Mouse (Mus musculus) erythroblast, adult 5-6 weeks (primary cell): ENCODE measurements around the gene Yaf2. TPM values are rescaled to one million over a fixed set of nuclear protein-coding genes. Genes with fewer than 3 reads are reported as not detected.
"Not testable (repeated sequence)": the region's sequence is repeated elsewhere in the genome, so short reads cannot be mapped to it uniquely, and the experiment has no call there.

Experiments
- ATAC-seq: replicated peaks from 2 replicates; pipeline ENCODE4 v1.8.0; 2016; ENCODE audit warnings: moderate number of reproducible peaks, mild to moderate bottlenecking, moderate TSS enrichment, inconsistent platforms; ENCODE audit not compliant: poor library complexity, low FRiP score, severe bottlenecking
- total RNA-seq, 2 experiments: library from RNA; stranded (forward) in 1 of 2; stranded (reverse) in 1 of 2; fragments of 150-400 nt in 1 of 2; fragments of 200-764, 138-1000 nt in 1 of 2; gene quantifications; 2 replicates each; pipeline versions ENCODE4 v1.2.3 to v1.2.4; 2015 to 2017; ENCODE audit warnings: low replicate concordance in 2 of 2

Gene Yaf2
- total RNA-seq, 2 experiments from 2014 or later, result 7.4 to 27.3 TPM

DNA sequence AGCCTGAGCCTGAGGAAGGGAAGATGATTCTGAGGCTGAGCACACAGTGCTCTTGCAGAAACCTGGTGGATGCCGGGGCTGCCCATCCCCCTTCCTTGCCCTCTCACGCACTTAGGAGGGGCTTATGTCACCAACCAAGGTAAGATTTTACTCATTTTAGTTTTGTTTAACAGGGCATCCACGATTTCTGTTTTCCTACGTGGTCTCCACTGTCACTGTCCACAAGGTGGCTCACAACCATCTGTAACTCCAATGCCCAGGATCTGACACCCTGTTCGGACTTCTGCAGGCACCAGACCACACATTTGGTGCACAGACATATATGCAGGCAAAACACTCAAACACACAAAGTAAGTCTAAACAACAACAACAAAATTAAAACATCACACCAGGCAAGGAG, 73.9 kb downstream of the Yaf2 start:
- no peak for ATAC-seq

- no peak for ATAC-seq
These were observed 74.5 kb downstream of the Yaf2 start for GRCm38 (mm10) chr15:93262274-93262673.

- ATAC-seq, result no peak
These were observed 76.8 kb downstream of the Yaf2 start for GRCm38 (mm10) chr15:93259933-93260332.

DNA sequence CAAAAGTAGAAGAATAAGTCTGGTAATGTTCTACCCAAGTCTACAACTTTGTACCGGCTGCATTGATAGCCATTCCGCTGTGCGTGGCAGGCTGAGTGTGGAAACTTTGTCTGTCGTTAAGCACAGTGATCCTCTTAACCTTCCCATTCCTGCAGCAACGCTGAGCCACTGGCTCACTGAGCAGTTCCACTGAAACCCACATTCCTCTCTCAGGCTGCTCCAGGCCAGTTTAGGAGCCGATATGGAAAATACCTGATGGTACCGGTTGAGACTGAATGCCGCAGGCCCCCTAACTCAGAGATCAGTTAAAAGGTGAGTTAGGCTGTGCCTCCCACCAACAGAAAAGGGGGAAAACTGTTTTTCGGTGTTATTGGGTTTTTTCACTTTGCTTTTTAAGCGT, 81.4 kb downstream of the Yaf2 start:
- no peak for ATAC-seq

GRCm38 (mm10) chr15:93253172-93253571, 83.6 kb downstream of the Yaf2 start:
- ATAC-seq, result no peak

DNA sequence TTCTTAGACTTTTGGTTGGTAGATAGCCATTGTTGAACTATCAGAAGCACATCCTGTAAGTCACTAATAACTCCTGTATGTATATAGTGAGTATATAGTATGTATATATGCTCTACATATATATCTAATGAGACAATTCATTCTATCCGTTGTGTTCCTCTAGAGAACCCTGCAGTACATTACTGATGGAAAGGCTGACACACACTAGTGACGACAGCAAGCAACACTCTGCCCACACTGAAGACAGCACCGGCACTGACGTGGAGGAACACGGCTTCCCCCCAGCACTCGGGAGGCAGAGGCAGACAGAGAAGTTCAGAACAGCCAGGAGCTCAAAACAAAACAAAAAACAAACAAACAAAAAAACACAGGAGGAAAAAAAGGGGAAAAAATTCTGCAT, 84.3 kb downstream of the Yaf2 start:
- ATAC-seq, result no peak

DNA sequence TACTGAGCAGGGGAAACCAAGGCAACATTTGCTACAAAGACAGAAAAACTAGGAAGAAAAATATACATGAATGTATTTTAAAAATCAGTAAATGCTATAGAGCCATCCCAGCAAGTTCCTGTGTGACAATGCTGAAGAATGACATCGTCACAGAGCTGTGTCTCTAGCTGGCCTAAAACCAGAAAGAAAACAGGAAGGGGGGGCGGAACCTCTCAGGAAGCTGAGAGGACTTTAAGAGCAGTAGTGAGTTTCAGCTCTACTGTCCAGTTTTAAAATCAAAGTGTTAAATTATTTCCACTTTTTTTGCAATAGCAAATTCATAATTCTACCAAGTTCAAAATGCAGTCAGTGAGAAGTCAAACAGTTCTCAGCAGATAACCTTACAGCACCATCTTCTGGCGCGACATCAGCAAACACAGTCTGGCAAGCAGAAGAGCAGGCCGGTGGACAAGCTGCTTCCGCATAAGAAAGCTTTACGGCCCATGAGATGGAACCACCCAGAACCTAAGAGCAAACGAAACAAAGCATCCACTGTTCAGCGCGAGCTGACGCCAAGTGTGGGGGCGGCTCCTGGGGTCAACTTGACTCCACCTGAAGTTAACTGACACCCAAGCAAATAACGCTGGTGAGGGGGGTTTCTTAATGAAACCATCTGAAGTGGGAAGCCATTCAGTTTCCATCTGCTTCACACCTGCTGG, 85.0 kb downstream of the Yaf2 start:
- no peak for ATAC-seq

- no peak for ATAC-seq
These were observed 93.5 kb downstream of the Yaf2 start for GRCm38 (mm10) chr15:93243202-93243601.

DNA sequence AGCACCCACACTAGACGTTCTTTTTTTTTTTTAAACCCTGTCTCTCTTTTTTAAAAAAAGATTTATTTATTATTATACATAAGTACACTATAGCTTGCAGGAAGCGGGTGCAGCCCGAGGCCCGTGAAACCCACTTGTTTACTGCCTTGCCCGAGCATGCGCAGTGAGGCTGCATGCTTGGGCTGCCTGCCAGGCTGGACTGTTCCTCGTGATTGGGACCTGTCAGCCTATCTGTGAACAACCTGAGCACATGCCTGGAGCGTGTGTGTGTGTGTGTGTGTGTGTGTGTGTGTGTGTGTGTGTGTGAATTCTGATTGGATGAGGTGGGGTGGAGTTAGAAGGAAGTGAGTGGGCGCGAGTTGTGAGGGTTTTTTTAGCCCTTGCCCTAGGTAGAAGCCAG, 100.3 kb downstream of the Yaf2 start:
- not testable (repeated sequence) for ATAC-seq

Other genes with a start within 250 kb of the Yaf2 start
- gene Gxylt1, start 61.8 kb downstream of the Yaf2 start, total RNA-seq (2015; ENCODE audit: low replicate concordance), result 6.9 and 9.2 TPM in 2 replicates
- gene Gxylt1, start 61.8 kb downstream of the Yaf2 start, total RNA-seq (2017; ENCODE audit: low replicate concordance), result 8.4 and 11.0 TPM in 2 replicates
- 50.6 and 51.7 TPM in 2 replicates for gene Zcrb1, start 61.4 kb upstream of the Yaf2 start, total RNA-seq (2015; ENCODE audit: low replicate concordance)
- 31.6 and 59.4 TPM in 2 replicates for gene Zcrb1, start 61.4 kb upstream of the Yaf2 start, total RNA-seq (2017; ENCODE audit: low replicate concordance)
- gene Pphln1, start 61.4 kb upstream of the Yaf2 start, total RNA-seq (2015; ENCODE audit: low replicate concordance), result 14.4 and 15.7 TPM in 2 replicates
- 9.2 and 9.3 TPM in 2 replicates for gene Pphln1, start 61.4 kb upstream of the Yaf2 start, total RNA-seq (2017; ENCODE audit: low replicate concordance)